Mouse (Mus musculus) olfactory bulb, adult 2 months (tissue): Measurements from ENCODE around the gene Rd3.

Source experiments
- CTCF ChIP-seq: fragments of 200-500 bp; IDR thresholded peaks from 2 replicates; pipeline ENCODE4 v1.5.1; 2012; ENCODE audit warnings: low read depth, mild to moderate bottlenecking, low read length, moderate library complexity; ENCODE audit not compliant: insufficient read depth
- POLR2A ChIP-seq: fragments of 200-500 bp; IDR thresholded peaks from 2 replicates; pipeline ENCODE4 v1.6.1; 2012; ENCODE audit warnings: mild to moderate bottlenecking, low read depth, low read length, moderate library complexity; ENCODE audit not compliant: insufficient read depth

GRCm38 (mm10) chr1:191945756-191946155, 31.4 kb upstream of the Rd3 start:
- TF ChIP-seq CTCF (no peak), POLR2A (no peak)
